In the genomic region with DNA sequence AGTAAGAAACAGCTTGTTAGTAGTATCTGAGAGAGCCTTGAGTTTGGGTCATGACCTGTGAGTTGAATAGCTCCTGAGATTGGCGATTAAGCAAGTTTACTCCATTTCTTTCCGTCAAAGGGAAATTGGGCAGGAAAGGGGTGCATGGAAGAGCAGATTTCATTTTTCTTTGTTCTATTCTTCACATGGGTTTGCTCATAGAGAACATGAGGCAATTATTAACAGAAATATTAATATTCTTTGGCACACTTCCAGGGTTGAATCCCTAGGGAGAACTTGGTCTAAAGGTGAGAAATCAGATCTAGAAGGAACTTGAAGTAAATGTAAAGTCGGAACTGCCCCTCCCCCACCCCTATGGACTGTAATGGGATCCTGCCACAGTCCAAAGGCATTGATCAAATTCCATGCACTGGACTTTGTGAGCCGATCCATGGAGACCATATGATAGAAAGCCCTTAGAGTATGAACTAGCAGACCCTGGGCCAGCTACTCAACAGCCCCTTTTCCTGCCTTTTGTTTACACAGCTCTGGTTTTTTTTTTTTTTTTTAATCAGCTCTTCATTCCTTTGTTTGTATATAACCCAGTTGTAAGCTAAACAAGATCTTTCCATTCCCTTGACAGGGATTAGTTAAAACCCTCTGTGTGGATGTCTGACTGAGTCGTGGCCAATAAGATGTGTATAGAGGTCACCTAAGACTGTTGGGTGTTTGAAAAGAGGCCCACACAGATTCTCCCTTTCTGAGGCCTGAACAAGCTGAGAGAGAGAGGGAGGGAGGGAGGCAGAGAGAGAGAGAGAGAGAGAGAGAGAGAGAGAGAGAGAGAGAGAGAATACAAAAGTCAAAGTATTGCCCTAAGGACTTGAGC, we compare ENCODE assay signal across 14 mouse cellular contexts. TPM values are rescaled to one million over a fixed set of nuclear protein-coding genes. Genes with fewer than 3 reads are reported as not detected.
DNase-seq lines count a peak whose midpoint lies in the region; ATAC-seq and TF ChIP-seq lines count a peak whose summit lies in the region.
"Had no signal": no experiment of that assay in that cellular context is flagged by ENCODE, and none has a peak within 500 bp of the region (broad histone marks: within the 10 kb centered on the region; RNA-seq: fewer than 3 reads in every experiment).

No protein-coding gene starts in this region.

- no peak overlapping the region for H3K4me2 ChIP-seq in neural tube, embryonic 11.5 days (ENCODE audit: low read depth)
- no peak overlapping the region for H3K4me2 ChIP-seq in neural tube, embryonic 15.5 days
- H3K4me2 ChIP-seq in intestine, postnatal 0 days (replicated peaks; ENCODE audit: low read depth), result no peak overlapping the region; the same call in 1 of the 2 replicates
- H3K4me2 ChIP-seq: liver, embryonic 11.5 days; neural tube, embryonic 12.5 days had no signal

- no peak overlapping the region for H3K9ac ChIP-seq in neural tube, embryonic 11.5 days (ENCODE audit: low read length)
- no peak overlapping the region for H3K9ac ChIP-seq in neural tube, embryonic 15.5 days (replicated peaks)
- no peak overlapping the region for H3K9ac ChIP-seq in intestine, postnatal 0 days (ENCODE audit: low read depth, low read length)
- H3K9ac ChIP-seq: neural tube, embryonic 12.5 days had no signal

- no peaks in the 10 kb centered on the region for H3K9me3 ChIP-seq in neural tube, embryonic 11.5 days (ENCODE audit: control insufficient read depth, low read length)
- H3K9me3 ChIP-seq in neural tube, embryonic 15.5 days (replicated peaks), result no peaks in the 10 kb centered on the region
- no peaks in the 10 kb centered on the region for H3K9me3 ChIP-seq in intestine, postnatal 0 days (ENCODE audit: control insufficient read depth)
- H3K9me3 ChIP-seq: neural tube, embryonic 12.5 days had no signal

- H3K27ac ChIP-seq in neural tube, embryonic 11.5 days (ENCODE audit: low read depth, low read length), result no peak overlapping the region
- H3K27ac ChIP-seq in neural tube, embryonic 15.5 days (replicated peaks), result no peak overlapping the region
- H3K27ac ChIP-seq in intestine, postnatal 0 days (ENCODE audit: low read depth, low read length), result peak overlapping the region; percentile 64
- H3K27ac ChIP-seq: neural tube, embryonic 12.5 days had no signal

- ATAC-seq in neural tube, embryonic 11.5 days (ENCODE audit: insufficient read depth, low FRiP score, low TSS enrichment), result no peak
- no peak for ATAC-seq in neural tube, embryonic 15.5 days (ENCODE audit: low FRiP score)
- peak; percentile 92 for ATAC-seq in intestine, postnatal 0 days
- ATAC-seq in megakaryocyte, adult 5-6 weeks (ENCODE audit: poor library complexity, severe bottlenecking), result no peak

- no peaks in the 10 kb centered on the region for H3K36me3 ChIP-seq in neural tube, embryonic 11.5 days (ENCODE audit: control insufficient read depth, insufficient read depth, low read length)
- H3K36me3 ChIP-seq in neural tube, embryonic 15.5 days, result no peaks in the 10 kb centered on the region
- no peaks in the 10 kb centered on the region for H3K36me3 ChIP-seq in intestine, postnatal 0 days (ENCODE audit: control insufficient read depth, insufficient read depth)
- H3K36me3 ChIP-seq: neural tube, embryonic 12.5 days had no signal

- 71% methylated on average over 5 of the region's 5 CpGs for WGBS in neural tube, embryonic 11.5 days
- WGBS in neural tube, embryonic 15.5 days, result 79% methylated on average over 5 of the region's 5 CpGs
- 17% methylated on average over 5 of the region's 5 CpGs for WGBS in intestine, postnatal 0 days

- DNase-seq in kidney, postnatal 10 days, result peak; percentile 34
- DNase-seq in kidney, adult 8-10 months, result no peak
- peak; percentile 23 for DNase-seq in neural tube, embryonic 11.5 days (ENCODE audit: low spot score)
- DNase-seq in left cerebral cortex, adult 9 months (ENCODE audit: low spot score in 2 of 2), result no peak
- DNase-seq: cerebellum, adult 9-11 months; thymus, adult 2 months had no signal

- H3K4me3 ChIP-seq in neural tube, embryonic 11.5 days (ENCODE audit: low read depth, low read length), result no peak overlapping the region
- no peak overlapping the region for H3K4me3 ChIP-seq in neural tube, embryonic 15.5 days (replicated peaks)
- no peak overlapping the region for H3K4me3 ChIP-seq in intestine, postnatal 0 days (ENCODE audit: low read depth, low read length)
- H3K4me3 ChIP-seq: megakaryocyte, embryonic 14.5 days; neural tube, embryonic 12.5 days had no signal

- no peaks in the 10 kb centered on the region for H3K27me3 ChIP-seq in neural tube, embryonic 11.5 days (ENCODE audit: control insufficient read depth, insufficient read depth, low read length)
- no peaks in the 10 kb centered on the region for H3K27me3 ChIP-seq in neural tube, embryonic 15.5 days (replicated peaks)
- H3K27me3 ChIP-seq in intestine, postnatal 0 days (replicated peaks; ENCODE audit: control insufficient read depth, insufficient read depth, low read length), result no peaks in the 10 kb centered on the region
- H3K27me3 ChIP-seq: CH12.LX; megakaryocyte, embryonic 14.5 days; neural tube, embryonic 12.5 days had no signal

- TF ChIP-seq CTCF in intestine, postnatal 0 days (IDR thresholded peaks at IDR 0.05; ENCODE audit: low read depth), result no peak

- H3K4me1 ChIP-seq in neural tube, embryonic 11.5 days (ENCODE audit: control insufficient read depth, insufficient read depth, low read length), result no peaks in the 10 kb centered on the region
- no peaks in the 10 kb centered on the region for H3K4me1 ChIP-seq in neural tube, embryonic 15.5 days
- H3K4me1 ChIP-seq in intestine, postnatal 0 days (replicated peaks; ENCODE audit: control insufficient read depth, insufficient read depth, low read length), result peaks cover 14% of the 10 kb centered on the region; the same call in 1 of the 2 replicates
- H3K4me1 ChIP-seq: megakaryocyte, embryonic 14.5 days; neural tube, embryonic 12.5 days had no signal

RNA-seq across cellular contexts. Expression of gene Fras1, which starts 22.3 kb away (rescaled TPM):
- polyA plus RNA-seq in neural tube, embryonic 11.5 days (2014; fragmentation: Nextera tagmentation; extraction: Ambion mirVana), result 5.6 and 7.2 TPM in 2 replicates
- 5.3 and 8.0 TPM in 2 replicates for polyA plus RNA-seq in neural tube, embryonic 15.5 days (2015; fragmentation: Nextera tagmentation; extraction: Ambion mirVana)
- 3.2 and 3.5 TPM in 2 replicates for polyA plus RNA-seq in intestine, postnatal 0 days (2015; fragmentation: Nextera tagmentation; extraction: Ambion mirVana)
- total RNA-seq in megakaryocyte, adult 5-6 weeks (2015), result not detected in 2 replicates
- not detected in 2 replicates for total RNA-seq in megakaryocyte, adult 5-6 weeks (2017)
- total RNA-seq: granulocyte monocyte progenitor cell, adult 5-6 weeks had no signal

Comparison
In these comparisons a context has a peak if more than half of its experiments do, and no peak if none do; other contexts are left out.
1. DNase-seq: peak in kidney, postnatal 10 days (single experiment) and neural tube, embryonic 11.5 days (single experiment); none in kidney, adult 8-10 months (0 of 2) and left cerebral cortex, adult 9 months (0 of 2).